Mouse (Mus musculus) testis, adult 2 months (tissue): ENCODE measurements around the gene Zbtb40. TPM values are rescaled to one million over a fixed set of nuclear protein-coding genes. Genes with fewer than 3 reads are reported as not detected.

Experiments used
- H3K27ac ChIP-seq: fragments of 200-500 bp; 2 replicates; pipeline ENCODE4 v1.5.1; 2012; ENCODE audit warnings: low read depth, low read length; ENCODE audit not compliant: control insufficient read depth, insufficient read depth
- H3K27me3 ChIP-seq: fragments of 200-500 bp; 2 replicates; pipeline ENCODE4 v1.6.1; 2012; ENCODE audit warnings: mild to moderate bottlenecking, low read length, moderate library complexity; ENCODE audit not compliant: control insufficient read depth, insufficient read depth
- H3K36me3 ChIP-seq: fragments of 200-500 bp; 2 replicates; pipeline ENCODE4 v1.6.1; 2012; ENCODE audit warnings: mild to moderate bottlenecking, low read length; ENCODE audit not compliant: control insufficient read depth, insufficient read depth
- H3K4me1 ChIP-seq: fragments of 200-500 bp; 2 replicates; pipeline ENCODE4 v1.6.1; 2012; ENCODE audit warnings: low read length; ENCODE audit not compliant: control insufficient read depth, insufficient read depth
- H3K4me3 ChIP-seq: fragments of 200-500 bp; 2 replicates; pipeline ENCODE4 v1.5.1; 2012; ENCODE audit warnings: low read depth, mild to moderate bottlenecking, low read length, moderate library complexity, mixed read lengths; ENCODE audit not compliant: control insufficient read depth
- CTCF ChIP-seq: fragments of 200-500 bp; IDR thresholded peaks from 2 replicates; pipeline ENCODE4 v1.5.1; 2012; ENCODE audit warnings: low read depth, mild to moderate bottlenecking, inconsistent platforms, low read length, moderate library complexity; ENCODE audit not compliant: control insufficient read depth, insufficient read depth, insufficient replicate concordance
- POLR2A ChIP-seq: fragments of 200-500 bp; IDR thresholded peaks from 2 replicates; pipeline ENCODE4 v1.6.1; 2012; ENCODE audit warnings: low read depth, mild to moderate bottlenecking, inconsistent platforms, low read length, moderate library complexity; ENCODE audit not compliant: control insufficient read depth
- polyA plus RNA-seq: library from polyadenylated mRNA; depleted of rRNA; stranded (reverse); fragments of >200 nt; gene quantifications from 2 replicates; pipeline ENCODE4 v1.2.3, GENCODE M21; 2012

The Zbtb40 gene
- polyA plus RNA-seq, 1 experiment = 8.0 TPM

- peaks cover 3% of the 10 kb centered on the region for H3K4me1 ChIP-seq
- no peak overlapping the region for H3K27ac ChIP-seq
- H3K4me3 ChIP-seq = no peak overlapping the region
- TF ChIP-seq POLR2A (no peak), CTCF (no peak)
- H3K27me3 ChIP-seq = no peaks in the 10 kb centered on the region
- H3K36me3 ChIP-seq = no peaks in the 10 kb centered on the region
These were observed 2.5 kb downstream of the Zbtb40 start for GRCm38 (mm10) chr4:137046110-137046509.

GRCm38 (mm10) chr4:137044516-137044915 lies 4.1 kb downstream of the Zbtb40 start:
- no peak overlapping the region for H3K27ac ChIP-seq
- H3K4me3 ChIP-seq = no peak overlapping the region
- no peaks in the 10 kb centered on the region for H3K27me3 ChIP-seq
- no peaks in the 10 kb centered on the region for H3K36me3 ChIP-seq
- peaks cover 3% of the 10 kb centered on the region for H3K4me1 ChIP-seq
- TF ChIP-seq CTCF = no peak
- TF ChIP-seq POLR2A = no peak

- Histone ChIP-seq H3K4me3 (no peak overlapping the region), H3K4me1 (no peaks in the 10 kb centered on the region; the same call in 1 of the 2 replicates), H3K27me3 (no peaks in the 10 kb centered on the region), H3K36me3 (no peaks in the 10 kb centered on the region), H3K27ac (peak overlapping the region; percentile 36; the same call in 1 of the 2 replicates)
- no peak for TF ChIP-seq CTCF
These were observed 4.8 kb downstream of the Zbtb40 start for GRCm38 (mm10) chr4:137043799-137044198.

- no peak overlapping the region for H3K4me3 ChIP-seq
- H3K27me3 ChIP-seq = no peaks in the 10 kb centered on the region
- TF ChIP-seq CTCF (no peak), POLR2A (no peak)
- H3K36me3 ChIP-seq = no peaks in the 10 kb centered on the region
- no peaks in the 10 kb centered on the region for H3K4me1 ChIP-seq
- no peak overlapping the region for H3K27ac ChIP-seq
These were observed 6.6 kb downstream of the Zbtb40 start for GRCm38 (mm10) chr4:137042039-137042438.

- Histone ChIP-seq H3K27ac (no peak overlapping the region), H3K4me3 (no peak overlapping the region), H3K36me3 (no peaks in the 10 kb centered on the region), H3K4me1 (no peaks in the 10 kb centered on the region), H3K27me3 (no peaks in the 10 kb centered on the region)
- no peak for TF ChIP-seq CTCF
- no peak for TF ChIP-seq POLR2A
These were observed 7.4 kb downstream of the Zbtb40 start for GRCm38 (mm10) chr4:137041161-137041621.

DNA sequence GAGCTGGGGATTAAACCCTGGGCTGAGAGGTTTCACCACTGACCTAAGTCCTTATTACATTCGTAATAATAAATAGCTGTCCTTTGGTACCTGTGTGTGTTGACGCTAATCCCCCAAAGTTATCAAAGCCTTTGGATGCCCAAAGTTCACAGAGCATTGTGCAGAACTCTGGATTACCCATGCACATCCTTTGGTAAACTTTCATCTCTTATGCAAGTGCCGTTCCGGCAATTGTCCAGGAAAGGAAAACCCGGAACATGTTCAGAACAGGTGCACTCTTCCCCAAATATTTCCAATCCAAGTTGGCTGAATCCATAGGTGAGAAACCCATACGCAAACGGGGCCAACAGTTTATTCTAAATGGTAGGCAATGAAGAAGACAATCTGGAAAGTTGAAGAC lies 9.2 kb downstream of the Zbtb40 start:
- Histone ChIP-seq H3K36me3 (no peaks in the 10 kb centered on the region), H3K27ac (no peak overlapping the region), H3K4me1 (no peaks in the 10 kb centered on the region), H3K27me3 (no peaks in the 10 kb centered on the region), H3K4me3 (no peak overlapping the region)
- TF ChIP-seq CTCF (no peak), POLR2A (no peak)

DNA sequence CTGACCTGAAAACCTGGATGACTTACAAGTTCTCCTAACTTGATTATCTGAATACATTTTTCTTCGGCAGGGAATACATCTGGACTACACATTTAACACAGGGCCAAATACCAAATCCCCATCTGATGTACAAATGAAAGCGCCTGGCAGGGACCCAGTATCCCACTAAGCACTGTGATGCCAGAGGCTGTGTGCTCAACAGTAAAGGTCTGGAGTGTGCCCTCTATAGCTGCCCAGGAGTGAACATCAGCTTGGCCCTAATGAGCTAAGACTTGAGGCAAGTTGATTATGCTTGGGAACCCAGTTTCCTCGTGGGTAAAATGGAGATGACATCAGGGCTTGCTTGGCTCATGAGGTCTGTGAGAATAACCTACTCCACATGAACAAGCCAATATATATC lies 10.1 kb downstream of the Zbtb40 start:
- H3K4me3 ChIP-seq = no peak overlapping the region
- H3K27ac ChIP-seq = no peak overlapping the region
- H3K36me3 ChIP-seq = no peaks in the 10 kb centered on the region
- no peaks in the 10 kb centered on the region for H3K4me1 ChIP-seq
- no peaks in the 10 kb centered on the region for H3K27me3 ChIP-seq
- no peak for TF ChIP-seq POLR2A
- TF ChIP-seq CTCF = no peak

DNA sequence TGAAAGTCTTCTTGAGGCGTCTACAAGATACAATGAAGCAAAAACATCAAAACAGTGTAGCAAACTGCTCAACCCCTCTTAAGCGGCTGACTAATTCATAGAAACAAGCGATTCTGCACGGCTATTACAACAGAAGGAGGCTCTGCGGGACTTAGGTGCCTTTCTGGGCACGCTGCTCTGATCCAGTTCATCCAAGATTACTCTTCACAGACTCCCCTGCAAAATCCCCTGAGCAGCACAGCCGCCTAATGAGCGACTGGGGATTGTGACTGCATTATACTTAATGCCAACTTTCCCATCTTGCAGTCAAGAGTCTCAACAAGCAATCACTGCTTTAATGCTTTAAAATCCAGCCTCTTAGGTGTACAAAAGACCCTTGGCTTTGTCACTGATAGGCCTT lies 10.5 kb downstream of the Zbtb40 start:
- no peaks in the 10 kb centered on the region for H3K36me3 ChIP-seq
- no peak for TF ChIP-seq POLR2A
- no peak for TF ChIP-seq CTCF
- H3K27me3 ChIP-seq = no peaks in the 10 kb centered on the region
- no peaks in the 10 kb centered on the region for H3K4me1 ChIP-seq
- H3K27ac ChIP-seq = no peak overlapping the region
- H3K4me3 ChIP-seq = no peak overlapping the region
